Mouse (Mus musculus) right cerebral cortex, adult 18-20 months (tissue): ENCODE data around the gene Dnajc28.
A peak's percentile ranks its signal among the peaks of the same experiment; 100 is the strongest.

ENCODE experiments used
- DNase-seq: peaks from one replicate; pipeline ENCODE4 v3.0.0; 2022; ENCODE audit warnings: mixed read lengths

Dnajc28 gene

DNA sequence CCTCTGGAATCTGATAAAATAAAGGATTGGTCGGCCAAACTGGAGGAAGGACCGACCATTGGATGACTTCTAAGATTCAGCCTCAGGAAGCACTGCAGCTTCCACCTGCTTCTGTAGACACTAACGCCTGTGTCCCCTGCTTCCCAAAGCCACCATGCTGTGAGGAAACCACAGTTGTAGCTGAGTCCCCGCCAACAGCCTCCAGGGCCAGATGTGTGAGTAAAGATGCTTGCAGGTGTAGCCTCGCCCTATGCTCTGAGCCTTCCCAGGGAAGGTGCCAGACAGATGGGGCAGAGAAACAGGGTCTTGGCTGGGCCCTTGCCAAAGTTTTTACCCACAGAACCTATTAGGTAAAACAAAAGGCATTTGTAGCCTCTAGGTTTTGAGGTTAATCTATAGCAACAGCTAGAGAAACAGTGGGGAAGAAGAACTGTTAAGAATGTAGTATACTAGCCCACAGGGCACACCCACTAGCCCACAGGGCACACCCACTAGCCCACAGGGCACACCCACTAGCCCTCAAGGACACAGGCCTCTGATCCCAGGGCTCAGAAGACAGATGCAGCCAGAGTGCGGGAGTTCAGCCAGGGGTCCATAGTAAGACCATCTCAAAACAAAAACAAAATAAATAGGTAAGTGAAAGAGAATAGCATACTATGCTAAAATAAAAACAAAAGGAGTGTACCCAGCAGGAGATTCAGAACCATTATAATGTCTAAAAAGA lies 30.9 kb downstream of the Dnajc28 start:
- no peak for DNase-seq

DNA sequence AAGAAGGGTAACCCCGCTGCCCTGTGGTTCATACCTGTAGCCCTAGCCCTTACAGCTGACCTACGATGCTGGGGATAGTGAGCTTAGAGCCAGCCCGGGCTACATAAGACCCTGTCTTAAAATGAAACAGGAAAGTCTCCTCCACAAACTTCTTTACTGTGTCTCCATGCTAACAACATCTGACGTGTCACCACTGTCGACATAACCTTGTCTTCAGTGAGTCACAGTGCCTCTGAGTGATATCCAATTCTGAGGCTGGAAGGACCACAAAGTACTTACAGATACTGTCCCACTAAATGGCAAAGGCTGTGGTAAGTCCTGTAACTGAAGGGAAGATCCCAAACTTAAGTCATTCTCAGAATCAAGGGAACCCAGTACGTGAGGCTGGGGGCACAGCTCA lies 32.6 kb downstream of the Dnajc28 start:
- DNase-seq, result no peak

DNA sequence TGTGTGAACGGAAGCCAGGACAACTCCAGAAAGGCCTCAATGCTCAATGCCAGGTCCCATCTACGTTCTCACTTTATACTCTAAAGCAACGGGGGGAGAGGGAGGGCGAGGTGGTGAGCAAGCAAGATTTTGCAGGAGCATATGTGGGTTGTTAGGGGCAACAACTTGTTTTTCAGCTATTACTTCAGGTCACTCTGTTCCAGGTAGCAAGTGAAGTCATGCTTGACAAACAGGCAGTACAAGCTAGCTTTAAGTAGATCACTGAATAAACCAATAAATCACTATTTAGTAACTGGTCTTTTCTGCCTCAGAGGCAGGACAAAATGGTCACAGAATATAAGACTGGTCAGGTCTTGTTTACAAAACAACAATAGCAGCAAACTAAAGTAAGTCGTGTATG lies 33.2 kb downstream of the Dnajc28 start:
- no peak for DNase-seq

DNA sequence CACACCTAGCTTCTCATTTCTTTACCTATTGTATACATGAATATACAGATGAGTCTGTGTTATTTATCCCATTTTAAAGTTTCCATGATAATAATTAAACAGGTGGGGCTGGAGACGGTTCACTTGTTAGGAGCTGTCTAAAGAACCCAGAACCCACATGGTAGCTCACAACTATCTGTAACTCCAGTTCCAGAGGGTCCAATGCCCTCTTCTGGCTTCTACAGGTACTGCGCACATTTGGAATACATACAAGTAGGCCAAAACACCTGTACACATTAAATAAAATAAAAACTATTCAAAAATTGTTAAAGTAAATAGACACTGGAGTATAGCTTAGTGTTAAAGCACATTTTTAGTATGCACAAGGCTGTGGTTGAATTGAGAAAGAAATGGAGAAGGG lies 36.5 kb downstream of the Dnajc28 start:
- DNase-seq, result no peak

DNA sequence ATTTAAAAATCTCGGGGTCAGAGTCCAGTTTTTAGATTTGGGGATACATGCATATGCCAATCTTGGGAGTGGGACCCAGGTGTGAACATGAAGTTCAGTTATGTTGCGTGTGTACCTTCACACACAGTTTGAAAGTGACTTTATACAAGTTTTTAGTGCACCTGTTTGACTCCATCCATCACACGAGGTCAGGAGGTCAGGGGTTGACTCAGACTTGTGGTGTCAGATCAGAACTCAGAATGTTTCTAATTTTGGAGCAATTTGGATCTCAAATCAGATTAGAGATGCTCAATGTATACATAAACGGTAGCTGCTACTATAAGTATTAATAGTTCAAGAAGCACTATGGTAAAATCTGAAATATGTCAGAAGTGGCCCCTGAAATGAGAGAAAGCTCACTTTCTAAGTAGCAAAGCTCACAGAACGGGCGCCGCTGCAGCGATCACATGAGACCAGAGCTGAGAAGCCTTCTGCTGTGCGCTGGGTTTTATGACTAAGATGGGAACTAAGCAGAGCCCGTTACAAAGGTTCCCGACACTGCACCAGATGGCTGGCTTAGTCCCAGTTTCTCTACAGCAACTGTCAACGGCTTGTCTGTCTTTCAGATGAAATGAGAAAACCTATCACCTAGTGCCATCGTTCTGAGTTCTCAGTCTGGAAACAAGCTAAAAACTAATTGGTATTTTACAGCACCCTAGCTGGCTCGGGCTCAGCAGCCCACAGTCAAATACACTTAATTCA lies 39.7 kb downstream of the Dnajc28 start:
- peak; percentile 34 for DNase-seq

DNA sequence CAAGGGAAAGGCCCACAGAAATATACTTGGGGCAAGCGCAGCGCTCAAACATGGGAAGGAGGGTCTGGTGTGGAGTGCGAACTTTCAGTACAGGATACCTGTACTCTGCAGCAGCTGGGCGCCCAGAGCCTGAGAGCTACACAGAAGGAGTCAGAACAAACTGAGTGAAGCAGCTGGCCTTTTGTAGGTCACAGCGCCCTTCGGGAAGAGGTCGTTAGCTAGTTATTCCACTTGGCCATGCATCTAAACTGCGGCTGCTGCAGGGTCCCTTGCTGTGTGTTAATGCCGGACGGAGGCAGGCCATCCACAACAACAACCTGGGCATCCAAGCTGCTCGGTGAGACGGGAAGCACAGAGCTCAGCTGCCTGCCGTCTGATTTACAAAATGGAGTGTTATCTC lies 43.7 kb downstream of the Dnajc28 start:
- no peak for DNase-seq

DNA sequence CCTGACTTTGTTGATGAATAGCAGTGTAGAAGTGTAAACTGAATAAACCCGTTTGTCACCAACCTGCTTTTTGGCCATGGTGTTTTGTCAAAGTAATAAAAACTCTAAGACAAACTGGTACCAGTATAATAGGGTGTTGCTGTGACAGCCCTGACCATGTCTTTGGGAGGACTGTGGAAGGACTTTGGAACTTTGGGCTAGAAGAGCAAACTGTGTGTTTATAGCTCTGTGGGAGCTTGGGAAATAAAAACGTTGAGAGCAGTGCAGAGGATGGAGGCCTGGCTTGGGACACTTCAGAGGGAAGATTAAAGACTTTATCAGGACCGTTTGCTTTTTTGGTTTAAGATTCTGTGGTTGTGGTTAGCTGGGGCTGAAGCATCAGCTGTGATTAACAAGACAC lies 47.7 kb downstream of the Dnajc28 start:
- no peak for DNase-seq

DNA sequence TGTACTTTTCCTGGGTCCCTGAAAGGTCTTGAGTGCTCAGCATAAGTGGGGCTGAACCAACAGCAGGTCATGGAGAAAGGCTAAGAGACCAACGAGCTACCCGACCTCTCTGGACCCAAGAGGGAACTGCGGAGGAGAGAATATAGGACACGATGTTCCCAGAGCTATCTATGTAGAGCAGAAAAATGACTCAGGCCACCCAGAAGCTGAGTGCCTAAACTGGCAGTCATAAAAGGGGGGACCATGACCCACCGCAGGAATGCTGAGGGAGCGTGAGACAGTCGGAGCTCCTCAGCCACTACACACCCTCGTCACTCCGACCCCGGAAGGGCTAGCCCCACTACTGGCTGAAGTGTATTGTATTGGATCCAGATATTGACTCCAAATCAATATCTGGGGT lies 49.9 kb downstream of the Dnajc28 start:
- no peak for DNase-seq

DNA sequence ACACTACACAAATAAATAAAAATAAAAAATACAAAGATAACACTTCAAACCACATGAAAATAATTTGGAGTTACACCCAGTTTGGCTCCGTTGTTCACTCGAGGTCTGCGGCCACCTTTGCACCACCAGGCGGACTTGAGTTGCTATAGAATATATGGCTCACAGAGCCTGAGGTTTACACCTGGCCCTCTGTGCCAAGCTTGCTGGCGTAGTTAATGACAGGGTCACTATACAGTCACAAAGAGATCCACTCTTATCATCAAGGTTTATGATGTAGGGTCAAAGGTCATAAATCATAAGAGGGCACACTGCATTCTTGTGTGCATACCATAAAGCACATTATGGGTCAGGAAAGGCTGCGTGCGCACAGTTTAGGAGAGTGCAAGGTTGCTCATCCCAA lies 52.8 kb downstream of the Dnajc28 start:
- no peak for DNase-seq

DNA sequence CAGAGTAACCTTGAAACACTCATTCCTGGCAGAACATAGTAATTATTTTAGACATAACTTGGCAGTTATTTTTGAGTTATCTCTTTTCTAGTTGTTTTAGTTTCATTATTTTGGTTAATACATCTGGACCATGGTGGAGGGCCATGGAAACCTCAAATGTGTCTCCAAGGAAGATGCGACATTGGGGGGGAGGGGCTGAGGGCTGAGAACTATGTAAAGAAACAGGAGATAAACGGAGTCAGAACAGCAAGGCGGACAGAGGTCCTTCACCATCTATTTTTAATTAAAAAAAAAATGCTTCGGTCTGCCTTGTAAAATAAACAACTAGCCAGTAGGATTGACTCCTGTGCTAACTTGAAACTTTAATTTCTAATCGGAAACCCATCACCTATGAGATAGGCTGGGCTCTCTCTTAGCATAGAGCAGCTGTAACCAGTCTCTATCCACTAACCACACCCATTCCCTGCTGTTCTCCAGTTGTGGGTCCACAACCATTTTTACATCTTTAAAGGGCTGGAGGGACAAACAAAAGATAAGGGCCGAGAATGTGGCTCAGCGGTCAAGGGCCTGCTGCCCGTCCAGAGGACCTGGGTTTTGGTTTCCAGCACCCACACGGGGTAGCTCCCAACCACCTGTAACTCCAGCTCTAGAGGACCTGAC lies 53.4 kb downstream of the Dnajc28 start:
- DNase-seq, result no peak

DNA sequence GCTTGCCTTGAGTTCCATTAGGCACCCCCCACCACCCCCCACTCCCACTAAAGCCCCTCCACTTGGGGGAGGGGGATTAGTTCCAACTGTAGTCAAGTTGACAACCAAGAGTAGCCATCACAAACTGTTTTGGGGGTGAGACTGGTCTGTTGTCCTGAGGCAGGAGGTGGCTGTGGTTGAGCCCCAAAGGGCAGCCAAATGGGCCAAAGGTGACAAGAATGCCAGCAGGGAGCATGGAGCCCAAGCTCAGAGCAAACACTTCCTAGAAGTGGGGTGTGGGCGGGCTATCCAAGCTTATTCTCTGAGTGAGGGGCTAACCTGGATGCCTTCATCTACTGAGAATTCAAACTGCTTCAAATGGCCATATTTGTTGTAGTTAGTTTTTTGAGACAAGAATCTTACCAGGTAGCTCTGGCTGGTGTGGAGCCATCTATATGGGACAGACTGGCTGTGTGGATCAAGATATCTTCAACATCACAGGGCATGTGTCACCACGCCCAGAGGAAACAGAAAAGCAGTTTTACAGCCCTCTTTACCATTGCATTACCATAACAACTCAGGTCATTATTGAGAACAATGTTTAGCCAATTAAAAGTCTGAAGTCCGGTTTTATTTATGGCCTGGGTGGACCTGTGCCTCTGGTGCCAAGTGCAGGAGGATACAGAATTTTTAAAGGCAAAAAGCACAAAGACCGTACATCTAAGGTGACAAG lies 54.1 kb downstream of the Dnajc28 start:
- DNase-seq, result no peak
